Mouse (Mus musculus): ENCODE measurements around the gene Dusp3. TPM values are rescaled to one million over a fixed set of nuclear protein-coding genes. Genes with fewer than 3 reads are reported as not detected.

The Dusp3 gene
- total RNA-seq, 1 experiment = 14.8 TPM

DNA sequence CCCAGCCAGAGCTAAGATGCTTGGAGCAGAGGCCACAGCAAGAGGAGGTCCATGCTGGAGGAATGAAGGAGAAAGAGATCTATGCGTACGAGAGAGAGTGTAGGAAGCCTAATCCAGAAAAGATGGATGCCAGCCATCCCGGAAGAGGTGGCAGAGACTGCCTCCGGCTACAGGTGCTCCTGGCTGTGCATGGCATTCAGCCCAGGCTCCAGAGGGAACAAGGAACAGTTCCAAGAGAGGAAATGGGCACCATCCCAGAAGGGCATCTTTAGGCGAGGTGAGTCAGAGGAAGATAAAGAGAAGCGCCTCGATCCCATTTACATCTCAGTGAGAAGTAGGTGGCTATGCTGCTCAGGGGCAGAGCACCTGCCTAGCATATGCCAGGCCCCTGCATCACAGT lies 44.3 kb upstream of the Dusp3 start:
- no peak overlapping the region for H3K4me3 ChIP-seq (ENCODE audit: insufficient read depth in 1 of 2, low read depth in 1 of 2, low read length in 2 of 2, poor library complexity in 1 of 2, severe bottlenecking in 1 of 2)
- H3K36me3 ChIP-seq (ENCODE audit: control insufficient read depth, insufficient read depth, low read length, poor library complexity, severe bottlenecking) = no peaks in the 10 kb centered on the region
- no peak overlapping the region for H3K9ac ChIP-seq (ENCODE audit: insufficient read depth, low read depth, low read length, poor library complexity, severe bottlenecking)
- H3K27ac ChIP-seq (ENCODE audit: insufficient read depth, low read depth, low read length, poor library complexity, severe bottlenecking) = no peak overlapping the region
- H3K4me1 ChIP-seq (ENCODE audit: control insufficient read depth in 2 of 2, insufficient read depth in 2 of 2, low read length in 2 of 2, poor library complexity in 1 of 2) = no peaks in the 10 kb centered on the region
- in situ Hi-C loops (cut with MboI; ENCODE audit: low sequenced_read_pairs in 2 of 2, unreplicated experiment in 2 of 2) = no loop called here
- no peak for TF ChIP-seq ZC3H11A (IDR thresholded peaks at IDR 0.05; ENCODE audit: borderline replicate concordance, low read depth, low read length)
- TF ChIP-seq CHD2 (IDR thresholded peaks at IDR 0.05; ENCODE audit: low read depth, low read length) = no peak
- no peak for TF ChIP-seq ZNF384 (IDR thresholded peaks at IDR 0.05; ENCODE audit: low read depth, low read length)
- TF ChIP-seq HCFC1 (IDR thresholded peaks at IDR 0.05; ENCODE audit: borderline replicate concordance, insufficient read depth, low read length) = no peak
- TF ChIP-seq MAFK (IDR thresholded peaks at IDR 0.05; ENCODE audit: insufficient read depth, low read depth, low read length) = no peak
- no peaks in the 10 kb centered on the region for H3K9me3 ChIP-seq (ENCODE audit: control insufficient read depth, insufficient read depth, low read depth, low read length)
- DNase-seq (ENCODE audit: low read depth, low spot score) = no peak

DNA sequence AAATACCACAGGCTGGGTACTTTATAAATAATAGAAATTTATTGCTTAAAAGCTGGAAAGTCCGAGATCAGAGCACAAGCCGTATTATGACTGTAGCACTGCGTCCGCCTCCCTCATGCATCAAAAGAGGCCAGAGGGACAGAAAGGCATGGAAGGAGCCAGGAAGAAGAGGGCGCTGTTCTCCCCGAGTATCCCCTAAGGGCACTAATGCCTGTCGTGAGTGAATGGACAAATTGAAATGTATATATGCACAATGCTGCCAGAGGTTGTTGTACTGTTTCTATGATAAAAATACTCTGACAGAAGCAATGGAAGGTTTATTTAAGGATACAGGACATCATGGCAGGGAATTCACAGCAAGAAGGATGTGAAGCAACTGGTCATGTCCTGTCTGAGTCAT lies 43.2 kb upstream of the Dusp3 start:
- no peak overlapping the region for H3K9ac ChIP-seq (ENCODE audit: insufficient read depth, low read depth, low read length, poor library complexity, severe bottlenecking)
- in situ Hi-C loops (cut with MboI; ENCODE audit: low sequenced_read_pairs in 2 of 2, unreplicated experiment in 2 of 2) = no loop called here
- H3K4me1 ChIP-seq (ENCODE audit: control insufficient read depth in 2 of 2, insufficient read depth in 2 of 2, low read length in 2 of 2, poor library complexity in 1 of 2) = peaks cover 0 to 3% of the 10 kb centered on the region in 2 experiments; a peak in 1 of 4 replicates
- no peaks in the 10 kb centered on the region for H3K36me3 ChIP-seq (ENCODE audit: control insufficient read depth, insufficient read depth, low read length, poor library complexity, severe bottlenecking)
- no peak for DNase-seq (ENCODE audit: low read depth, low spot score)
- H3K4me3 ChIP-seq (ENCODE audit: insufficient read depth in 1 of 2, low read depth in 1 of 2, low read length in 2 of 2, poor library complexity in 1 of 2, severe bottlenecking in 1 of 2) = no peak overlapping the region
- TF ChIP-seq MAFK (IDR thresholded peaks at IDR 0.05; ENCODE audit: insufficient read depth, low read depth, low read length) (no peak), ZNF384 (IDR thresholded peaks at IDR 0.05; ENCODE audit: low read depth, low read length) (no peak), CHD2 (IDR thresholded peaks at IDR 0.05; ENCODE audit: low read depth, low read length) (no peak), ZC3H11A (IDR thresholded peaks at IDR 0.05; ENCODE audit: borderline replicate concordance, low read depth, low read length) (no peak), HCFC1 (IDR thresholded peaks at IDR 0.05; ENCODE audit: borderline replicate concordance, insufficient read depth, low read length) (no peak)
- H3K27ac ChIP-seq (ENCODE audit: insufficient read depth, low read depth, low read length, poor library complexity, severe bottlenecking) = no peak overlapping the region
- H3K9me3 ChIP-seq (ENCODE audit: control insufficient read depth, insufficient read depth, low read depth, low read length) = no peaks in the 10 kb centered on the region

DNA sequence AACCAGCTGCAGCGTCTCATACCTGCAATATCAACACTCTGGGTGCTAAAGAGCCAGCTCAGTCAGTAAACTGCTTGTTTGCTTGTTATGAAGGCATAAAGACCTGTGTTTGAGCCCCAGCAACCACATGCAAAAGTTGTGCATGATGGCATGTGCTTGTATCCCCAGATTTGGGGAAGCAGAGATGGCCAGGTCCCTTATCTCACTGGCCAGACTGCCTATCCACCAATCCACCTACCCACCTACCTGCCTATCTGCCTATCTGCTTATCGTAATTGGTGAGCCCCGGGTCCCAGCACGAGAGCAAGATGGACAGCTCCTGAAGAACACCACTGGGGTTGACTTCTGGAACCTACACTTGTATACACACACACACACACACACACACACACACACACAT lies 42.5 kb upstream of the Dusp3 start:
- DNase-seq (ENCODE audit: low read depth, low spot score) = no peak
- no peak overlapping the region for H3K9ac ChIP-seq (ENCODE audit: insufficient read depth, low read depth, low read length, poor library complexity, severe bottlenecking)
- no peak overlapping the region for H3K27ac ChIP-seq (ENCODE audit: insufficient read depth, low read depth, low read length, poor library complexity, severe bottlenecking)
- in situ Hi-C loops (cut with MboI; ENCODE audit: low sequenced_read_pairs in 2 of 2, unreplicated experiment in 2 of 2) = no loop called here
- H3K36me3 ChIP-seq (ENCODE audit: control insufficient read depth, insufficient read depth, low read length, poor library complexity, severe bottlenecking) = no peaks in the 10 kb centered on the region; the same call in 1 of the 2 replicates
- no peaks in the 10 kb centered on the region for H3K9me3 ChIP-seq (ENCODE audit: control insufficient read depth, insufficient read depth, low read depth, low read length)
- H3K4me3 ChIP-seq (ENCODE audit: insufficient read depth in 1 of 2, low read depth in 1 of 2, low read length in 2 of 2, poor library complexity in 1 of 2, severe bottlenecking in 1 of 2) = no peak overlapping the region
- no peak for TF ChIP-seq HCFC1 (IDR thresholded peaks at IDR 0.05; ENCODE audit: borderline replicate concordance, insufficient read depth, low read length)
- no peak for TF ChIP-seq MAFK (IDR thresholded peaks at IDR 0.05; ENCODE audit: insufficient read depth, low read depth, low read length)
- TF ChIP-seq CHD2 (IDR thresholded peaks at IDR 0.05; ENCODE audit: low read depth, low read length) = no peak
- TF ChIP-seq ZC3H11A (IDR thresholded peaks at IDR 0.05; ENCODE audit: borderline replicate concordance, low read depth, low read length) = no peak
- TF ChIP-seq ZNF384 (IDR thresholded peaks at IDR 0.05; ENCODE audit: low read depth, low read length) = no peak
- H3K4me1 ChIP-seq (ENCODE audit: control insufficient read depth in 2 of 2, insufficient read depth in 2 of 2, low read length in 2 of 2, poor library complexity in 1 of 2) = peaks cover 0 to 3% of the 10 kb centered on the region in 2 experiments; a peak in 1 of 4 replicates

DNA sequence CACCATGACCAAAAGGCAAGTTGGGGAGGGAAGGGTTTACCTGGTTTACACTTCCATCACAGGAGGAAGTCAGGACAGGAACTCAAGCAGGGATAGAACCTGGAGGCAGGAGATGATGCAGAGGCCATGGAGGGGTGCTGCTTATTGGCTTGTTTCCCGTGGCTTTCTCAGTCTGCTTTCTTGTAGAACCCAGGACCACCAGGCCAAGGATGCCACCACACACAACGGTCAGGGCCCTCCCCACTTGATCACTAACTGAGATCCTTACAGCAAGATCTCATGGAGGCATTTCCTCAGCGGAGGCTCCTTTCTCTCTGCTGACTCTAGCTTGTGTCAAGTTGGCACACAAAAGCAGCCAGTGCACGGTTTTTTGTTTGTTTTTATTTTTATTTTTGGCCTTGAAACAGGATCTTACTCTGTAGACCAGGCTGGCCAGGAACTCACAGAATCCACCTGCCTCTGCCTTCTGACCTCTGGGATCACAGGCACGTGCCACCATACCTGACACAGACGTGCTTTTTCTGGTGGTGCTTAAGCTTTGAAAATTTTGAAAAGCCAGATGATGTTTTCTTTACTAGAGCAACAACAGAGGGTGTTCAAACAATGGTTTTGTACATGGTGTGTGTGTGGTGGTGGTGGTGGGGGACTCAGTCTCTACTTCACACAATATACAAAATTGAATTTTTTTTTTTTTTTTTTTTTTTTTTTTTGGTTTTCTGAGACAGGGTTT lies 41.4 kb upstream of the Dusp3 start, which contains the start of gene Mpp3:
TSS of gene Mpp3 (minus strand) at position 375 of the 730 bp plus-strand sequence.
- peaks cover 3% of the 10 kb centered on the region; the same call in 1 of the 2 replicates for H3K36me3 ChIP-seq (ENCODE audit: control insufficient read depth, insufficient read depth, low read length, poor library complexity, severe bottlenecking)
- TF ChIP-seq CHD2 (IDR thresholded peaks at IDR 0.05; ENCODE audit: low read depth, low read length) = no peak
- no peak for TF ChIP-seq MAFK (IDR thresholded peaks at IDR 0.05; ENCODE audit: insufficient read depth, low read depth, low read length)
- no peak for TF ChIP-seq ZNF384 (IDR thresholded peaks at IDR 0.05; ENCODE audit: low read depth, low read length)
- TF ChIP-seq ZC3H11A (IDR thresholded peaks at IDR 0.05; ENCODE audit: borderline replicate concordance, low read depth, low read length) = no peak
- TF ChIP-seq HCFC1 (IDR thresholded peaks at IDR 0.05; ENCODE audit: borderline replicate concordance, insufficient read depth, low read length) = no peak
- H3K9me3 ChIP-seq (ENCODE audit: control insufficient read depth, insufficient read depth, low read depth, low read length) = no peaks in the 10 kb centered on the region
- DNase-seq (ENCODE audit: low read depth, low spot score) = no peak
- H3K27ac ChIP-seq (ENCODE audit: insufficient read depth, low read depth, low read length, poor library complexity, severe bottlenecking) = no peak within 1 kb of the TSS
- in situ Hi-C loops (cut with MboI; ENCODE audit: low sequenced_read_pairs in 2 of 2, unreplicated experiment in 2 of 2) = no loop called here
- peaks cover 0 to 3% of the 10 kb centered on the region in 2 experiments; a peak in 1 of 4 replicates for H3K4me1 ChIP-seq (ENCODE audit: control insufficient read depth in 2 of 2, insufficient read depth in 2 of 2, low read length in 2 of 2, poor library complexity in 1 of 2)
- no peak within 1 kb of the TSS for H3K9ac ChIP-seq (ENCODE audit: insufficient read depth, low read depth, low read length, poor library complexity, severe bottlenecking)
- H3K4me3 ChIP-seq (ENCODE audit: insufficient read depth in 1 of 2, low read depth in 1 of 2, low read length in 2 of 2, poor library complexity in 1 of 2, severe bottlenecking in 1 of 2) = peak within 1 kb of the TSS; percentile 76 to 98; a peak in 3 of 4 replicates
